ENCODE assay signal across 9 mouse cellular contexts in genomic region chr8:107556511-107556936, GRCm38 (mm10). TPM values are rescaled to one million over a fixed set of nuclear protein-coding genes. Genes with fewer than 3 reads are reported as not detected.
DNase-seq lines count a peak whose midpoint lies in the region; ATAC-seq lines count a peak whose summit lies in the region.
"Had no signal": no experiment of that assay in that cellular context is flagged by ENCODE, and none has a peak within 500 bp of the region (broad histone marks: within the 10 kb centered on the region; RNA-seq: fewer than 3 reads in every experiment).

No protein-coding gene starts in this region.

- no peak overlapping the region for H3K4me3 ChIP-seq in heart, embryonic 13.5 days
- H3K4me3 ChIP-seq in midbrain, embryonic 13.5 days (replicated peaks), result no peak overlapping the region
- H3K4me3 ChIP-seq in midbrain, embryonic 15.5 days, result no peak overlapping the region
- no peak overlapping the region for H3K4me3 ChIP-seq in hindbrain, embryonic 15.5 days
- H3K4me3 ChIP-seq in stomach, embryonic 16.5 days (replicated peaks; ENCODE audit: low read length), result no peak overlapping the region

- H3K9me3 ChIP-seq in heart, embryonic 13.5 days, result no peaks in the 10 kb centered on the region
- no peaks in the 10 kb centered on the region for H3K9me3 ChIP-seq in midbrain, embryonic 13.5 days
- H3K9me3 ChIP-seq in midbrain, embryonic 15.5 days, result no peaks in the 10 kb centered on the region
- H3K9me3 ChIP-seq in hindbrain, embryonic 15.5 days, result no peaks in the 10 kb centered on the region
- H3K9me3 ChIP-seq in stomach, embryonic 16.5 days (replicated peaks; ENCODE audit: control insufficient read depth, low read length), result no peaks in the 10 kb centered on the region

- H3K27me3 ChIP-seq in heart, embryonic 13.5 days (replicated peaks), result no peaks in the 10 kb centered on the region
- H3K27me3 ChIP-seq in midbrain, embryonic 13.5 days, result no peaks in the 10 kb centered on the region
- no peaks in the 10 kb centered on the region for H3K27me3 ChIP-seq in midbrain, embryonic 15.5 days (replicated peaks)
- no peaks in the 10 kb centered on the region for H3K27me3 ChIP-seq in hindbrain, embryonic 15.5 days
- H3K27me3 ChIP-seq in stomach, embryonic 16.5 days (ENCODE audit: control insufficient read depth, insufficient read depth, low read length), result no peaks in the 10 kb centered on the region

- intact Hi-C loops in heart, postnatal 36 days (cut with DNase I), result no loop called here
- intact Hi-C loops in gastrocnemius, postnatal 36 days (cut with DNase I), result no loop called here

- H3K4me2 ChIP-seq in heart, embryonic 13.5 days, result peak overlapping the region; percentile 25; the same call in 1 of the 2 replicates
- H3K4me2 ChIP-seq in midbrain, embryonic 13.5 days (replicated peaks), result no peak overlapping the region
- no peak overlapping the region for H3K4me2 ChIP-seq in midbrain, embryonic 15.5 days
- H3K4me2 ChIP-seq in hindbrain, embryonic 15.5 days, result no peak overlapping the region
- H3K4me2 ChIP-seq in stomach, embryonic 16.5 days (ENCODE audit: low read depth, low read length), result no peak overlapping the region

- H3K9ac ChIP-seq in heart, embryonic 13.5 days, result peak overlapping the region; percentile 28; the same call in 1 of the 2 replicates
- no peak overlapping the region for H3K9ac ChIP-seq in midbrain, embryonic 13.5 days (replicated peaks)
- no peak overlapping the region for H3K9ac ChIP-seq in midbrain, embryonic 15.5 days
- H3K9ac ChIP-seq in hindbrain, embryonic 15.5 days, result no peak overlapping the region
- H3K9ac ChIP-seq in stomach, embryonic 16.5 days (ENCODE audit: low read length), result no peak overlapping the region

- ATAC-seq in heart, embryonic 13.5 days (ENCODE audit: extremely low read depth, insufficient number of reproducible peaks, low FRiP score, low TSS enrichment), result no peak
- peak; percentile 24; the same call in 1 of the 2 replicates for ATAC-seq in midbrain, embryonic 13.5 days
- ATAC-seq in midbrain, embryonic 15.5 days (replicated peaks), result no peak
- ATAC-seq in hindbrain, embryonic 15.5 days (ENCODE audit: low FRiP score, low read depth), result peak; percentile 70; the same call in 1 of the 2 replicates
- ATAC-seq in stomach, embryonic 16.5 days (ENCODE audit: insufficient read depth, low FRiP score), result peak; percentile 63

- H3K27ac ChIP-seq in heart, embryonic 13.5 days (replicated peaks), result no peak overlapping the region
- H3K27ac ChIP-seq in midbrain, embryonic 13.5 days, result no peak overlapping the region
- H3K27ac ChIP-seq in midbrain, embryonic 15.5 days, result no peak overlapping the region
- no peak overlapping the region for H3K27ac ChIP-seq in hindbrain, embryonic 15.5 days (replicated peaks)
- no peak overlapping the region for H3K27ac ChIP-seq in stomach, embryonic 16.5 days (ENCODE audit: low read length)
- H3K27ac ChIP-seq: macrophage had no signal

- WGBS in heart, embryonic 13.5 days, result 35% methylated on average over 12 of the region's 12 CpGs
- WGBS in midbrain, embryonic 13.5 days, result 38% methylated on average over 12 of the region's 12 CpGs
- WGBS in midbrain, embryonic 15.5 days, result 25% methylated on average over 12 of the region's 12 CpGs
- WGBS in hindbrain, embryonic 15.5 days, result 31% methylated on average over 12 of the region's 12 CpGs
- 42% methylated on average over 12 of the region's 12 CpGs for WGBS in stomach, embryonic 16.5 days

- peaks cover 62% of the 10 kb centered on the region for H3K36me3 ChIP-seq in heart, embryonic 13.5 days
- peaks cover 45% of the 10 kb centered on the region for H3K36me3 ChIP-seq in midbrain, embryonic 13.5 days
- H3K36me3 ChIP-seq in midbrain, embryonic 15.5 days (replicated peaks), result 0 out of 2 replicates have a peak, but pooled peaks cover 9% of the 10 kb centered on the region
- H3K36me3 ChIP-seq in hindbrain, embryonic 15.5 days, result 0 out of 2 replicates have a peak, but pooled peaks cover 3% of the 10 kb centered on the region
- H3K36me3 ChIP-seq in stomach, embryonic 16.5 days (ENCODE audit: control insufficient read depth, insufficient read depth, low read length), result no peaks in the 10 kb centered on the region

- H3K4me1 ChIP-seq in heart, embryonic 13.5 days, result peaks cover 17% of the 10 kb centered on the region
- peaks cover 5% of the 10 kb centered on the region; the same call in 1 of the 2 replicates for H3K4me1 ChIP-seq in midbrain, embryonic 13.5 days (replicated peaks)
- H3K4me1 ChIP-seq in midbrain, embryonic 15.5 days, result no peaks in the 10 kb centered on the region
- 0 out of 2 replicates have a peak, but pooled peaks cover 7% of the 10 kb centered on the region for H3K4me1 ChIP-seq in hindbrain, embryonic 15.5 days (replicated peaks)
- H3K4me1 ChIP-seq in stomach, embryonic 16.5 days (ENCODE audit: control insufficient read depth, insufficient read depth, low read length), result no peaks in the 10 kb centered on the region

- DNase-seq in heart, postnatal 36 days, result no peak
- no peak for DNase-seq in ovary, postnatal 10 days (ENCODE audit: low spot score)
- no peak for DNase-seq in gastrocnemius, postnatal 36 days

RNA-seq across cellular contexts. Expression of gene Psmd7, which starts 31.7 kb away (rescaled TPM):
- 176 and 196 TPM in 2 replicates for polyA plus RNA-seq in heart, embryonic 13.5 days (2015; fragmentation: Nextera tagmentation; extraction: Ambion mirVana)
- 100 to 1,000 TPM in 1 of 2 experiments, 10 to 100 TPM in 1; 95.7 to 104 TPM for total RNA-seq in heart, postnatal 36 days (2021)
- 265 and 276 TPM in 2 replicates for polyA plus RNA-seq in midbrain, embryonic 13.5 days (2015; fragmentation: Nextera tagmentation; extraction: Ambion mirVana)
- polyA plus RNA-seq in midbrain, embryonic 15.5 days (2015; fragmentation: Nextera tagmentation; extraction: Ambion mirVana), result 240 and 244 TPM in 2 replicates
- 234 and 236 TPM in 2 replicates for polyA plus RNA-seq in hindbrain, embryonic 15.5 days (2015; fragmentation: Nextera tagmentation; extraction: Ambion mirVana)
- polyA plus RNA-seq in stomach, embryonic 16.5 days (2015; fragmentation: Nextera tagmentation; extraction: Ambion mirVana), result 223 and 227 TPM in 2 replicates
- 100 to 1,000 TPM; 124 to 125 TPM for total RNA-seq in gastrocnemius, postnatal 36 days (2021)

Comparison
In these comparisons a context has a peak if more than half of its experiments do, and no peak if none do; other contexts are left out.
1. ATAC-seq: peak in midbrain, embryonic 13.5 days (single experiment), hindbrain, embryonic 15.5 days (single experiment) and stomach, embryonic 16.5 days (single experiment); none in heart, embryonic 13.5 days (single experiment) and midbrain, embryonic 15.5 days (single experiment).